Mouse (Mus musculus): ENCODE measurements around the gene Wdr62.

DNA sequence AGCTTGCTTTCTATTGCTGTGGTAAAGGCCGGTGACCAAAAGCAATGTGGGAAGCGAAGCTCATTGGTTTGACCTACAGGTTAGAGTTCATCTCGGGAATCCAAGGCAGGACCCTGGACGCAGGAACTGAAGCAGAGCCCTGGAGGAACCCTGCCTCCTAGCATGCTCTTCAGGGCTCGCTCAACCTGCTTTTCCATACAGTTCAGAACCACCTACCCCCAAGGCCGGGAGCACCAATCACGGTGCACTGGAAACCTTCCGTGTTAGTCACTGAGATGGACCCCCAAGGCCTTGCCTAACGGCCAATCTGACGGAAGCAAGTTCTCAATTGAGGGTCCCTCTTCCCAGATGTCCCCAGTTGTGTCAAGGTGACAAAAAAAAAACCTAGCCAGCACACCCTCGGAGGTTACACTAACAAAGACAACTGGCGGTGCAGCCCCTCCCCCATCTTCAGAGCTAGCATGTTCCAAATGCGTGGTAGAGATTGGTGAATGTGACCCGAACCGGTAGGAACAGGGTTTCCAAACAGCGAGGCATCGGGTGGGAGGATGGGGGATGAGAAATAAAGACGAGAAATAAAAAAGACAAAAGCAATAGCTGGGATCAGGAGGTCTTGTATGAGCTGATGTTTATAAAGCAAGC lies 80.6 kb downstream of the Wdr62 start:
- TF ChIP-seq POLR2A (IDR thresholded peaks at IDR 0.05; ENCODE audit: low read depth, low read length): no peak
- no peak for TF ChIP-seq CTCF (IDR thresholded peaks at IDR 0.05; ENCODE audit: borderline replicate concordance, insufficient read depth, low read length)

All from embryonic fibroblast, embryonic 13.5 days (primary cell).